Mouse (Mus musculus): ENCODE results near the gene Agbl3.

Gene Agbl3

GRCm38 (mm10) chr6:34797887-34798286 is 17.7 kb downstream of the Agbl3 start:
- DNase-seq (ENCODE audit: low spot score), result no peak

DNA sequence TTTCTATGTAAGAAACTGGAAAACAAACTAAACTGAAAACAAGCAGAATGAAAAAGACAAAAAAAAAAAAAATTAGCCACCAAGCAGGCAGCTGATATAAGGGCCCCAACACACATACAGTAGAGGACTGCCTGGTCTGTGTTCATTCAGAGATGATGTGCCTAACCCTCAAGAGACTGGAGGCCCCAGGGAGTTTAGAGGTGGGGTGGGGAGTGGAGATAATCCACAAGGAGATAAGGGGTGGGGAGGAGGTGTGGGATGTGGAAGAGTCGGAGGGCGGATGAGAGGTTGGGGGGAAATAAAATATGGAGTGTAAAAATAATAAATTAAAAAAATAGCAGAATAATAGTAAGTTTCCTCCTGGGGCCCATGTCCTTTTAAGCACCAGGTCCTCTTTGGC is 25.4 kb downstream of the Agbl3 start:
- DNase-seq (ENCODE audit: low spot score), result peak; percentile 25

DNA sequence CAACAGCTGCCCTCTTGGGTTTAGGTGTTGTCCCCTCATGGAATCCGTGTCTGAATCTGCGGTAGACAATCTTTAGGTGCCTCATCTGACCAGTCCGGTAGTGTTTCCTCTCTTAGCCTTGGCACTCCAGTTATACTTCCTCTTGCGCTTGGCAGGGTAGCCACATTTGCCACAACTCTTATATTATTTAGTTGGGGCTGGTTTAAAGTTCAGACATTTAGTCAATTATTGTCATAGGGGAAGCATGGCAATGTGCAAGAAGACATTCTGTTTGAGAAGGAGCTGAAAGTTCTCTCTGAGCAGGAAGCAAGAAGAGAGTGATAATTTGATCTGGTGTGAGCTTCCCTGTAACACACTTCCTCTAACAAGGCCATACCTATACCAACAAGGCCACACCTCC is 30.4 kb downstream of the Agbl3 start:
- no peak for DNase-seq (ENCODE audit: low spot score)

DNA sequence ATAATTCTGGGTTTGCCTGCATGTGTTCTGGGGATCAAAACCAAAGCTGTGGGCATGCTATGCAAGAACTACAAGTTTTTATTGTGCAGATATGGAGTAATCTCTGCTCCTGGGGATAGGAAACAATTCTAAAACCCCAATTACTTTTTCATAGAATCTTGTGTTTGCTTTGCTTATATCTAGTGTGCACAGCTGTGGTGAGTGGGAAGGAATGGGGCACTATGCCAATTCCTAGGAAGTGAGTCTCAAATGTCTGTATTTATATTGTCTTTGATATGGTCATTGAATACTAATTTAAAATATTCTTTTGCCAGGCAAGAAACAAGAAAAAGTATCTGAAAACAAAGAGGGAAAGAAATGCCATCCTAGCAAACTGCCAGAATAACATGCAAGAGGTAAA is 44.2 kb downstream of the Agbl3 start:
- DNase-seq (ENCODE audit: low spot score), result no peak

- no peak for DNase-seq (ENCODE audit: low spot score)
These were observed 52.1 kb downstream of the Agbl3 start for GRCm38 (mm10) chr6:34832352-34832751.

DNA sequence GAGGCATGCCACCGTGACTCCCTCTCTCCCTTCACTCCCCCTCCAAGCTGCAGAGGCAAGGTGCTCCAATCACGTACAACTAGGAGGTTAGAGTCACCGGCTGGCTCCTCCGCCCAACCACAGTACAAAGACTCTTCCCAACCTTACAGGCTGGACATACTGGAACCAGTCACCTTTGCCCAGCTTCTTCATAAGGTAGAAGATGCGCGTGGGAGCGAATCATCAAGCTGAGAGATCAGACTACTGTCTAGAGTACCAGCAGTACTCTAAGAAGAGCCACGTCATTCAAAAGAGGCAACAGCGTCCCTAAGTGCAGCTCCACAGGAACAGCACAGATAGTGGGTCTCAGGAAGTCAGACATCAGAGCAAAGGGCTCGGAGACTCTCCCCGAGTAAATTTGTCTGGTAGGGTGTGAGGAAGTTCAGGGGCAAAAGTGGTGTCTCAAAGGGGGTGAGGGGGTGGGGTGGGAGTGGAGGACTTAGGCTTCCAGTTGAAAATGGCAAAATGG is 81.4 kb downstream of the Agbl3 start:
- DNase-seq (ENCODE audit: low spot score), result no peak

DNA sequence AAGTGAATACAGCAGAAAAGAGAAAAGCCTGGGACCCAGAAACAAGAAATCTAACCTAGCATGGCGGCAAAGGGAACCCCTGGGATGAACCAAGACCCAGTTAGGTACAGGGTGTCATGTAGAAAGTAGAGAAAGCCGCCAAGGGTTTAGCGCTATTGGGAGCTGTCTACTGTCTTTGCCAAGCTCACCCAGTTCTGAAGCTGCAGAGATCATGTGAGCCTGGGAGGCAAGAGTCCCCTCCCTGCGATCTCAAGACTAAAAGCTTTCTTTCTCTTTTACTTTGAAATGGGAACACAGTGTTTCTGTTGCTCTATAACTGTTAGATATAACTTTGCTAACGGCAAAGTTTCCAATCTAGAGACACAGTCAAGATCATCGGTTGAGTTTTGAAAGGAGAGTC is 82.1 kb downstream of the Agbl3 start:
- no peak for DNase-seq (ENCODE audit: low spot score)

- no peak for DNase-seq (ENCODE audit: low spot score)
These were observed 82.7 kb downstream of the Agbl3 start, which contains the start of gene Tmem140 for GRCm38 (mm10) chr6:34862791-34863403. Gene Tmem140, plus strand, starts transcription at chr6:34863146.

DNA sequence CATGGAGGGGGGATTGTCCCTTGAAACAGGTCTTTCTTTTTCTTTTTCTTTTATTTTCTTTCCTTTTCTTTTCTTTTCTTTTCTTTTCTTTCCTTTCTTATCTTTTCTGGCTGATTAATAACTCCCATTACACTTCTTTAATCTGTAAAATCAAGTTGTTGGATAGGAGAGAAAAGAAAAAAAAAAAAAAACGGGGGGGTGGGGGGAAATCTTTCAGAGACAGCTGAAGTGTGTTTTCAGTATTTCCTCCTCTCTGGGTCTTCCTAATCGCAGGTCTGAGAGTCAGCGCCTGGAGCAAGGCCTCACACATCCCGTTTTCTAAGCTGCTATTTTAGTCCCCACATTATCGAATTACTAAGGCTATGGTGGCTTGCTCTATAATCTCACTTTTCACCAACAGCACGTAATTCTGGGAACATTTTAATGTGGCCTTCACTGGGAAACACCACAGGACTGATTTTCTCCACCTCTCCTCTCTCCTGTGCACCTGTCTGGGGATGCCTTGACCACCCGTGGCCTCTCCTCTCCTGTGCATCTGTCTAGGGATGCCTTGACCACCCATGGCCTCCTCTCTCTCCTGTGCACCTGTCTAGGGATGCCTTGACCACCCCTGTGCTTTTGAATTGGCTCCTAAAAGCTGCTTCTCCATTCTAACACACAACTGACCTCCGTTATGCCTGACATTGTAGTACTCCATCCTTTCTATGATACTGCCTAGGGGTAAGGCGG is 83.7 kb downstream of the Agbl3 start:
- no peak for DNase-seq (ENCODE audit: low spot score)

- DNase-seq (ENCODE audit: low spot score), result no peak
These were observed 85.0 kb downstream of the Agbl3 start for GRCm38 (mm10) chr6:34865213-34865612.

- DNase-seq (ENCODE audit: low spot score), result no peak
These were observed 85.7 kb downstream of the Agbl3 start for GRCm38 (mm10) chr6:34865711-34866593.

GRCm38 (mm10) chr6:34866786-34867185 is 86.6 kb downstream of the Agbl3 start:
- DNase-seq (ENCODE audit: low spot score), result no peak

DNA sequence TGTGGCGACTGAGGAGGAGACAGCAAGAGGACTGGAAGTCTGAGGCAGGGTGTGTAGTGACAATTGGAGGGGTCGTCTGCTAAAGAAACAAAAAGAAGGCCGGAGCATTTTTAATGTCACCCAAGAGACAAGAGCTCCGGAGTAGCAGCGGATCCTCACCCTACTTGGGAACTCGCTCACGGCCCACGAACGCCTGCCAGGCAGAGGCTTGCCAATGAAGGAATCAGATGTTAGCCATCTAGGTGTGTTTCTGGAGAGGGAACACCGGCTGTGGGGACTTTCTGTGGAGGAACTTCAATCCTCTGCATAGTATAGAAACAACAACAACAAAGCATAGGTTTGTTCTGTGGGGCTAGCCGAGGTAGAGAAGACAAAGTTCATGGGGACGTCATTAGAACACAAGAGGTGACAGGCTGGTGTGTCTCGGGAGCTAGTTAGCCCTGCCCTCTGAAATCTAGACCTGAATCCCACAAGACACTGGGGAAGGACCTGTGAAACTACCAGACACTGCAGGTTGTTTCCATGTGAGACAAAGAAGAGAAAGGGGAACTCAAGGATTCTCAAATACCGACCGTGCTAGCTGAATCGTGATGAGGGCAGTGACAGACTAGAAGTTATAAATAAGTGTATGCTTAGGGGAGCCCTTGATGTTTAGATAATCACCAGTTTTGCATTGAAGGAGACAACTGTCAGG is 87.2 kb downstream of the Agbl3 start:
- no peak for DNase-seq (ENCODE audit: low spot score)

DNA sequence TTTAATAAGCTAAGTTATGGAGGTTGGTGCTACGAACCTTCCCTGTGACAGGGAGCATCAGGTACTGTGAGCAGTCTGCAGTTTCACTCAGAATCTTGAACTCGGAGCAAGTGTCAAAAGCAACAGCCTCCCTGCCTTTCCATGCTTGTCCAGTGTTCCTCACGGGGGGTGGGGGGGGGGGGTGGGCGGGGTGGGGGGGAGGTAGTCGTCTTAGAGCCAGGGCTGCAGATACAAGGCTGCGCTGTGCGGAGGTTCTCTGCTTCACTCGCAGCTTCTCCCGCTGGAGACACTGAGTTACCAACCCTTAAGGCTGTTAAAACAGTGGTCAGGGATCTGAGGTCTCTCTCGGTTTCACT is 87.7 kb downstream of the Agbl3 start:
- no peak for DNase-seq (ENCODE audit: low spot score)

DNA sequence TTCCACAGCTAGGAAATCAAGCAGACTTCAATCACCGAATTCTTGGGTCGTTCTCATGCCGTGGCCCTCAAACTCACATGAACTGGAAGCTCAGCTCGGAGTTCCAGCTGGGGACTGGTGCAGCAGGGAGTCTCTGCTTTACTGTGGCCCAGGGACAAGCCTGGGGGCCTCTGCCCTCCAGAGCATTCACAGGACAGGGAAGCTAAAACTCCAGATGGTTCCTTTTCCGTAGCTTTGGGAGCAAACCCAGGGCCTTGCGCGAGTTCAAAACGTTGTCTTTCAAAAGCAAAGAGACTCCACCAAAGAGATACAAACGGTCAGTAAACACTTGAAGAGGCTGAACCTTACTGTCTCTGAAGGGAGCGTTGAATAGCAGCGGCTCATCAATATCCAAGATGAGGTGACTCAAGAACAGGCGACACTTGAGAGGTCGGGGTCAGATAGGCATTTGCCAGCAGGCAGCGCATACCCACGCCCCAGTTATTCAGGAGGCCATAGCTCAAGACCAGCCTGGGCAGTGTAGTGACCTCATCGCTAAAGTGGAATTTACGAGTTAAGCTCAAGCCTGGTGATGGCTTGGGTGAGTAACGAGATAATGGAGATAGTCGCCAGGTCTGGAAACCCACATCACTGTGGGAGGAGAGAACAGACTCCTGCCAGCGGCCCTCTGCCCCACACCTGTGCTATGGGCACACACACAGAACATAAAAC is 88.4 kb downstream of the Agbl3 start:
- DNase-seq (ENCODE audit: low spot score), result no peak

DNA sequence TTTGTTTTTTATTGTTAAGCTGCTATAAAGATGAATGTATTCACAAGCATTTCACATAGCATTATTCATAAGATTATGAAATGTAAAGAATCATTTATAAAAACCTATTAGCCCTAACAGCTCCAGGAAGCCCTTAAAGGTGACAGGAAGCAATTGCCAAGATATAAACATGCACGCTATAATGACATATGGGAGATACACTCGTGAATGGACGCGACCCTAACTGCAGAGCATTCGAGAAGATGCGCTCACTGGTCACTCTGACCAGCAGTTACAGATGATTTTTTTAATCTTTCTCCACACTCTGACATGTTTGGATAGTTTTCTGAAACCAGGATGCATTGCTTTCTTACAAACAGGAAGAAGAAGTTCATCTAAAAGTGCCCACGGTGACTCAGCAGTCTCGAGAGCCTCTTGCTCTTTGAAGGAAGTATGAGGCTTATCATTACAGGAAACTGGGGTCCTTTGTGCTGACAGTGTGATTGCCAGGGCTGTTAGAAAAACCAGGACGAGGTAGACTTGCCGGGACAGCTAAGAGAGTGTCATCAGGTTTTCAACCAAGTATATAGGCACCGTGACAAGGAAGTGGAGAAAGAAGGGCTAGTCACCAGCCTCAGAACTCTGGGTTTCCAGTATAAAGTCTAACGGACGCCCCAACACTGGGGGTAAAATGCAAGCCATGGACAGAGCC is 89.1 kb downstream of the Agbl3 start:
- DNase-seq (ENCODE audit: low spot score), result peak; percentile 81

GRCm38 (mm10) chr6:34870136-34870535 is 89.9 kb downstream of the Agbl3 start:
- no peak for DNase-seq (ENCODE audit: low spot score)

DNA sequence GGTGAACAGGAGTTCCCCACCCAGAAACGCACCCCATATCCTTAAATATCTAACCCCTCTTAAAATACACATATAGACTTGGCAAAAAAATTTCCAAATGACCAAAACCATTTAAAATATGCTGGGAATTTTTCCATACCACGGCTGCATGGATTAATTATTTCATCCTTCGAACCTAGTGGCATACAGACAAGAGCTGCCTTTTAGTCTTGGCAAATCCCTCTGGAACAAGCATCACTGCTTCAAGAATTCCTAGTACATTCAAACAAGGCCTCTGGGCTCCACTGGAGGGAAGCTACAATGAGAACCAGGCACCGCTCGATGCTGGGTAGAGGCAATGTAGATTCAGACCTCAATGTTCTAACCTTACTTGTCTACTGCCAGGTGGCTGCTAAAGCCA is 90.5 kb downstream of the Agbl3 start:
- no peak for DNase-seq (ENCODE audit: low spot score)

DNA sequence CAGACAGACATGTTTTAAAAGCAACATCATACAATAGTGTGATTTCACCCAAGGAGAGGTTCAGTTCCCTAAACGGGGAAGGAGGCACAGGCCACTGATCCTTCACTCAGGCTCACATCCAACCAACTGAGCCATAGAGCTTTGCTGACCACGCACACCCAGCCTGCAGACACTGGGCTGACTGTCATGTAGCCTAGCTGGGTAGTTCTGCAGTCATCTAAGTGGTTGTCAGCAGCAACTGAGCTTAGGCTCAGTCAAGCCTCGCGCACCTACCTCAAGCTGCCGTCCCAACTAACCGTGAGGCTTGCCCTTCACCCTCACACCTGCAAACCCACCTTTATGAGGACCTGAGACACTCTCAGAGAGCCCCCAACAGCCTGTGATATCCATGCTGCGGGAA is 91.7 kb downstream of the Agbl3 start:
- DNase-seq (ENCODE audit: low spot score), result no peak

DNA sequence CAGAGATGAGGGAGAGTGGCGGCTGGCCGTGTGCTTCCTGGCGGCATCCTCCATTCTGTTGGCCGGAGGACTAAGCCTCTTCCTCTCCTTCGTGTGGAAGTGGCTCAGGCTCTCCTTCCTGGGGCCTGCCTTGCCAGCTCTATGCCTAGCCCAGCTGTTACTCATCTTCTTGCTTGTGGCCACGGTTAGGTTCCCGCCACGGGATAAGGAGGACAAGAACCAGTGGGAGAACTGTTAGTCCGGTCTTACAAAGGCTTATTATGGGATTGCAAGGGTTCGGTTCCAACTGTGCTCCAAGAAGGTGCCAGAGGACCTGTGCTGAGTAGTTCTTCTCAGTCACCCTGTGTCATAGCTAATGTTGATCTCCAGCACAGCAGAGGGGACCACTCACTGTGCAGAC is 92.6 kb downstream of the Agbl3 start:
- no peak for DNase-seq (ENCODE audit: low spot score)

Measured in c-Kit-positive CD71-positive TER-119-positive erythroid progenitor cells, embryonic 14.5 days (primary cell).